Mouse (Mus musculus) ES-Bruce4 (cell line): ENCODE measurements at regions not wholly inside any gene's neighbourhood (a gene's known extent, or its start where the extent isn't known, plus 50 kb on each side); places are given as distances from the start of the nearest gene placed in this dataset.

Source experiments
- CTCF ChIP-seq: IDR thresholded peaks from one replicate; pipeline ENCODE4 v1.8.1; 2011; ENCODE audit warnings: low read depth, low read length
- EP300 ChIP-seq: IDR thresholded peaks from 2 replicates; pipeline ENCODE4 v1.6.1; 2011; ENCODE audit warnings: low read depth, low read length; ENCODE audit not compliant: insufficient read depth
- POLR2A ChIP-seq: IDR thresholded peaks from one replicate; pipeline ENCODE4 v1.8.1; 2011; ENCODE audit warnings: low read length; ENCODE audit not compliant: insufficient read depth

DNA sequence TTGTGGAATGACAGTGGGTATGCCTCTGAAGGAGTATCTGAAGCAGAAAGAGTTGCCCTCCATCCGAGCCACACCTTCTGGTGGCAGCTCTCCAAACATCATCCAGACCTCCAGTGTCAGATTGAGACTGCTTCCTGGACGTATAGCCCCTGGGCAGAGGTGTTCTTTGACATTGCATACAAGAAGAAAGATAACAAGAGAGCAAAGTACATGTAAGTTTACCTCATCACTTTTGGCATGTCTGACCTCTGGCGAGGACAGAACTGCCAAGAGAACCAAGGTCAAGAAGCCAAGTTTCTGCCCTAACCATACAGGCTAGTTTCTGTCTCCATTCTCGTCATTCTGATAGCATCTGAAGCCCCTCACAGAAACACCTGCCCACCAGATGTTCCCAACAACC is 57.5 kb upstream of the Nmd3 start:
- TF ChIP-seq EP300 (no peak), CTCF (no peak), POLR2A (no peak)
